9 mouse cellular contexts compared by ENCODE assay signal in the genomic region with DNA sequence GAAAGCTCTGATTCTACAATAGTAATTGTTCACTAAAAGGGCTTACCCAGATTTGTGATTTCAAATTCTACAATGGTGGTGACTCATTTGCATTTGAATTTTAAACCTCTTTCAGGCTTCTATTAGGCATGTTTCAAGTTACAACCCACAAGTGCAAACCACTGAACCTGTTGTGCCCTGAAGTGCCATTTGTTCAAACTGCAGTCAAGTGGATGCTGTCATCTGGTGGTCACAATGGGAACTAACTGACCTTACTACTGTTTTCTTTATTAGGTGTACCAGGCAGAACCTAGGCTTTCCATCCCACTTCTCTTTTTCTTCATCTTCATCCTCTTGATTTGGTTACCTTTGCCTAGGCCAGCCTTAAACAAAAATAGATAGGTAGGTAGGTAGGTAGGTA. TPM values are rescaled to one million over a fixed set of nuclear protein-coding genes. Genes with fewer than 3 reads are reported as not detected.
A peak's percentile ranks its signal among the peaks of the same experiment; 100 is the strongest.
DNase-seq lines count a peak whose midpoint lies in the region; ATAC-seq and TF ChIP-seq lines count a peak whose summit lies in the region.
"Had no signal": no experiment of that assay in that cellular context is flagged by ENCODE, and none has a peak within 500 bp of the region (broad histone marks: within the 10 kb centered on the region; RNA-seq: fewer than 3 reads in every experiment).

No protein-coding gene starts in this region.

- no peak for ATAC-seq in kidney, embryonic 16.5 days (ENCODE audit: low FRiP score, low TSS enrichment)
- no peak for ATAC-seq in G1E (ENCODE audit: extremely low read depth, insufficient number of reproducible peaks, low FRiP score, poor library complexity, severe bottlenecking)
- no peak for ATAC-seq in forebrain, embryonic 11.5 days (replicated peaks; ENCODE audit: low FRiP score)

- H3K36me3 ChIP-seq in kidney, embryonic 16.5 days (ENCODE audit: insufficient read depth, low read length): peaks cover 33% of the 10 kb centered on the region
- H3K36me3 ChIP-seq in C2C12 (ENCODE audit: control insufficient read depth, insufficient read depth) (peaks cover 18% of the 10 kb centered on the region), G1E (replicated peaks) (peaks cover 45% of the 10 kb centered on the region)
- peaks cover 94% of the 10 kb centered on the region for H3K36me3 ChIP-seq in forebrain, embryonic 10.5 days (replicated peaks)
- H3K36me3 ChIP-seq in forebrain, embryonic 11.5 days (ENCODE audit: control insufficient read depth, insufficient read depth, low read length): peaks cover 7% of the 10 kb centered on the region; the same call in 1 of the 2 replicates

- TF ChIP-seq CTCF in C2C12 (IDR thresholded peaks at IDR 0.05; ENCODE audit: control insufficient read depth, insufficient read depth, insufficient read length): peak; percentile 38
- TF ChIP-seq CTCF in G1E (IDR thresholded peaks at IDR 0.05; ENCODE audit: low read depth, low read length): peak; percentile 45; the same call in 1 of the 2 replicates
- TF ChIP-seq CTCF in embryonic fibroblast, embryonic 13.5 days (IDR thresholded peaks at IDR 0.05; ENCODE audit: borderline replicate concordance, insufficient read depth, low read length): peak; percentile 40; the same call in 1 of the 2 replicates

- no peak overlapping the region for H3K27ac ChIP-seq in kidney, embryonic 16.5 days (ENCODE audit: low read length)
- no peak overlapping the region for H3K27ac ChIP-seq in embryonic fibroblast, embryonic 13.5 days (ENCODE audit: insufficient read depth, low read length)
- H3K27ac ChIP-seq in forebrain, embryonic 10.5 days: no peak overlapping the region
- no peak overlapping the region for H3K27ac ChIP-seq in forebrain, embryonic 11.5 days (ENCODE audit: low read depth, low read length)
- H3K27ac ChIP-seq: lung, embryonic 15.5 days had no signal

- no peak overlapping the region for H3ac ChIP-seq in C2C12 (ENCODE audit: control insufficient read depth, insufficient read length, low read depth)

- peak; percentile 36 for DNase-seq in kidney, adult 18-20 months
- DNase-seq in G1E (ENCODE audit: low spot score): no peak
- DNase-seq in lung, postnatal 36 days: peak; percentile 83
- no peak for DNase-seq in forebrain, embryonic 10.5 days (ENCODE audit: extremely low spot score, low spot score)
- no peak for DNase-seq in forebrain, embryonic 11.5 days (ENCODE audit: low spot score)

- no peaks in the 10 kb centered on the region for H3K79me2 ChIP-seq in C2C12 (ENCODE audit: control insufficient read depth, insufficient read depth)

- no peaks in the 10 kb centered on the region for H3K79me3 ChIP-seq in C2C12 (ENCODE audit: low read depth)

- H3K27me3 ChIP-seq in kidney, embryonic 16.5 days (ENCODE audit: insufficient read depth, low read length): no peaks in the 10 kb centered on the region
- H3K27me3 ChIP-seq in C2C12 (ENCODE audit: control insufficient read depth, insufficient read depth, insufficient read length) (no peaks in the 10 kb centered on the region), G1E (ENCODE audit: insufficient read depth, low read length) (no peaks in the 10 kb centered on the region)
- no peaks in the 10 kb centered on the region for H3K27me3 ChIP-seq in forebrain, embryonic 10.5 days (ENCODE audit: poor library complexity, severe bottlenecking)
- H3K27me3 ChIP-seq in forebrain, embryonic 11.5 days (ENCODE audit: control insufficient read depth, insufficient read depth, low read length): no peaks in the 10 kb centered on the region
- H3K27me3 ChIP-seq: lung, embryonic 15.5 days had no signal

- H3K9me3 ChIP-seq in kidney, embryonic 16.5 days (ENCODE audit: low read length): no peaks in the 10 kb centered on the region
- no peaks in the 10 kb centered on the region for H3K9me3 ChIP-seq in G1E (replicated peaks)
- no peaks in the 10 kb centered on the region for H3K9me3 ChIP-seq in forebrain, embryonic 10.5 days
- H3K9me3 ChIP-seq in forebrain, embryonic 11.5 days (ENCODE audit: control insufficient read depth, low read length): no peaks in the 10 kb centered on the region
- H3K9me3 ChIP-seq: lung, embryonic 15.5 days had no signal

- H3K4me2 ChIP-seq in kidney, embryonic 16.5 days (replicated peaks; ENCODE audit: low read depth, low read length): no peak overlapping the region
- no peak overlapping the region for H3K4me2 ChIP-seq in forebrain, embryonic 11.5 days (ENCODE audit: low read depth, low read length, severe bottlenecking)
- H3K4me2 ChIP-seq: lung, embryonic 15.5 days had no signal

- no peak overlapping the region for H3K4me3 ChIP-seq in kidney, embryonic 16.5 days (ENCODE audit: low read length)
- H3K4me3 ChIP-seq in C2C12 (ENCODE audit: insufficient read depth, poor library complexity, severe bottlenecking) (no peak overlapping the region), G1E (ENCODE audit: low read depth, low read length) (no peak overlapping the region)
- no peak overlapping the region for H3K4me3 ChIP-seq in embryonic fibroblast, embryonic 13.5 days (ENCODE audit: insufficient read depth, low read length)
- no peak overlapping the region for H3K4me3 ChIP-seq in forebrain, embryonic 10.5 days
- H3K4me3 ChIP-seq in forebrain, embryonic 11.5 days (ENCODE audit: low read depth, low read length): no peak overlapping the region
- H3K4me3 ChIP-seq: lung, embryonic 15.5 days had no signal

- H3K9ac ChIP-seq in kidney, embryonic 16.5 days (replicated peaks; ENCODE audit: low read length): no peak overlapping the region
- H3K9ac ChIP-seq in forebrain, embryonic 11.5 days (ENCODE audit: low read length): no peak overlapping the region
- H3K9ac ChIP-seq: lung, embryonic 15.5 days had no signal

- no peak for TF ChIP-seq POLR2A in embryonic fibroblast, embryonic 13.5 days (IDR thresholded peaks at IDR 0.05; ENCODE audit: low read depth, low read length)

- H3K4me1 ChIP-seq in kidney, embryonic 16.5 days (ENCODE audit: insufficient read depth, low read length): no peaks in the 10 kb centered on the region
- H3K4me1 ChIP-seq in G1E (ENCODE audit: insufficient read depth, low read depth, low read length): peaks cover 42% of the 10 kb centered on the region
- H3K4me1 ChIP-seq in embryonic fibroblast, embryonic 13.5 days (ENCODE audit: control insufficient read depth, insufficient read depth, low read length): no peaks in the 10 kb centered on the region
- no peaks in the 10 kb centered on the region for H3K4me1 ChIP-seq in forebrain, embryonic 10.5 days
- H3K4me1 ChIP-seq in forebrain, embryonic 11.5 days (replicated peaks; ENCODE audit: control insufficient read depth, insufficient read depth, low read length): no peaks in the 10 kb centered on the region
- H3K4me1 ChIP-seq: lung, embryonic 15.5 days had no signal

TF ChIP-seq in C2C12, 6 proteins besides CTCF, POLR2A, EP300 and RAD21:
- TF ChIP-seq FOSL1 (IDR thresholded peaks at IDR 0.05; ENCODE audit: insufficient read depth, low read length, poor library complexity, severe bottlenecking) (no peak), MYOD1 (IDR thresholded peaks at IDR 0.05; ENCODE audit: control insufficient read depth, insufficient read length, low read depth) (no peak), MAX (IDR thresholded peaks at IDR 0.05) (no peak), USF1 (IDR thresholded peaks at IDR 0.05; ENCODE audit: low read depth) (no peak), CEBPB (IDR thresholded peaks at IDR 0.05; ENCODE audit: low read depth) (no peak), MYOG (IDR thresholded peaks at IDR 0.05; ENCODE audit: control insufficient read depth, extremely low read depth, insufficient read length) (no peak)

RNA-seq across cellular contexts. Expression of gene Tgfbr1, which starts 46.8 kb away (rescaled TPM):
- 44.7 and 50.0 TPM in 2 replicates for polyA plus RNA-seq in kidney, embryonic 16.5 days (2015; fragmentation: Nextera tagmentation; extraction: Ambion mirVana)
- polyA plus RNA-seq in C2C12 (2012; fragmentation: generic; extraction: Trizol): 2.4 TPM
- total RNA-seq in G1E (2014; fragmentation: Nextera tagmentation): 26.6 and 27.5 TPM in 2 replicates
- total RNA-seq in G1E (2017): 62.7 and 65.1 TPM in 2 replicates
- 1.7 TPM in 2 replicates for polyA plus RNA-seq in G1E (2012)
- 35.6 and 43.8 TPM in 2 replicates for polyA plus RNA-seq in embryonic fibroblast, embryonic 13.5 days (2011; ENCODE audit: insufficient read length, low read depth, missing spikeins)
- 87.0 and 94.6 TPM in 2 replicates for polyA plus RNA-seq in forebrain, embryonic 10.5 days (2016; fragmentation: Nextera tagmentation; extraction: Ambion mirVana)
- 95.4 and 103 TPM in 2 replicates for polyA plus RNA-seq in forebrain, embryonic 11.5 days (2014; fragmentation: Nextera tagmentation; extraction: Ambion mirVana)

Comparison
In these comparisons a context has a peak if more than half of its experiments do, and no peak if none do; other contexts are left out.
1. DNase-seq: peak in kidney, adult 18-20 months (single experiment) and lung, postnatal 36 days (single experiment); none in G1E (single experiment), forebrain, embryonic 10.5 days (single experiment) and forebrain, embryonic 11.5 days (single experiment).
2. RNA of gene Tgfbr1, which starts 46.8 kb away (polyA plus RNA-seq): 95.4 to 103 TPM in forebrain, embryonic 11.5 days, 87.0 to 94.6 TPM in forebrain, embryonic 10.5 days, 44.7 to 50.0 TPM in kidney, embryonic 16.5 days and 35.6 to 43.8 TPM in embryonic fibroblast, embryonic 13.5 days; 2.4 TPM in C2C12 (single experiment) and 1.7 TPM in G1E; every median in the first group is over 10 times any median in the second.
3. Peak in every context shown above with its lines, with median percentiles within 50 percentile points of each other: CTCF ChIP-seq.